Mouse (Mus musculus) spleen, adult 2 months (tissue): ENCODE measurements around the gene Wdr17.

ENCODE experiments used
- CTCF ChIP-seq: fragments of 200-500 bp; IDR thresholded peaks from 2 replicates; pipeline ENCODE4 v1.5.1; 2011; ENCODE audit warnings: mild to moderate bottlenecking, inconsistent platforms; ENCODE audit not compliant: insufficient read depth, insufficient read length, insufficient replicate concordance; ENCODE audit errors: extremely low read depth
- POLR2A ChIP-seq: fragments of 200-500 bp; IDR thresholded peaks from 2 replicates; pipeline ENCODE4 v1.6.1; 2011; ENCODE audit warnings: low read depth, low read length, inconsistent platforms

DNA sequence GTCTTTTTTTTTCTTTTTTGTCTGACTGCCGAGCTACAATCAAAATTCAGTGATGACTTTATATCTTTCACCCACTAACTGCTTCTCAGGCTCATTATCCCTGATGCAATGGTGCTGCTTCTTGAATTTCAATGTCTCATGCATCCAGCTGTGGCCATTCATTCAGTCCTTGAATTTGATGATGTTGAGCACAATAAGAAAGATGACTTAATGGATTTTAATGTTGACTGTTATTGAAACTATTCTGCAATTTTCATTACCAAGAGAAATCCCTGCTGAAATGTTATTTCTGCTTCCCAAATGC is 22.3 kb downstream of the Wdr17 start:
- TF ChIP-seq CTCF (no peak), POLR2A (no peak)
